Mouse (Mus musculus): ENCODE measurements around the gene Fgfr2. TPM values are rescaled to one million over a fixed set of nuclear protein-coding genes. Genes with fewer than 3 reads are reported as not detected.

Fgfr2 gene
- polyA plus RNA-seq, 1 experiment from 2014 or later = 110 TPM

DNA sequence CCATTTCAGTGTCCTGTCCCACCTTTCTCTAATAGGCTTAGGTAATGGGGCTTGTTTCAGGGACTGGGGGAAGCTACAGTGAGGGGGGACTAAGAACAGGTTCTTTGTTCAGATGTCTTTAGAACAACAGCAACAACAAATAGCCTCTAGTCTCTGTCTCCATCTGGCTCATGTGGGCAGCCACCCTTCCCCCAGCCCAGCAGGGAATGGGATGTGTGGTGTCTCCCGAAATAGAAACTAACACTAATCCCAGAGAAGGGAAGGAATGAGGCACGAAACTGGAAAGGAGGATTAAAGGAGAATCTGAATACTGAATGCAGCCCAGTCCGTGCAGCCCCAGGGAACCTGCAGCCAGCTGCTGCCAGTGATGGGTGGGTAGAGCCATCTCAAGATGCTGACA, 2235.2 kb downstream of the Fgfr2 start:
- no peak overlapping the region for H3K9ac ChIP-seq (replicated peaks; ENCODE audit: low read depth)
- TF ChIP-seq CTCF (IDR thresholded peaks at IDR 0.05) (no peak), EP300 (IDR thresholded peaks at IDR 0.05) (no peak)
- DNase-seq (ENCODE audit: low spot score) = no peak
- H3K36me3 ChIP-seq (ENCODE audit: insufficient read depth, low read length) = 0 out of 2 replicates have a peak, but pooled peaks cover 6% of the 10 kb centered on the region
- no peaks in the 10 kb centered on the region for H3K9me3 ChIP-seq (ENCODE audit: low read length)
- H3K27me3 ChIP-seq (replicated peaks; ENCODE audit: insufficient read depth, low read length) = no peaks in the 10 kb centered on the region
- WGBS = 56% methylated on average over 3 of the region's 3 CpGs
- H3K27ac ChIP-seq (ENCODE audit: low read length) = no peak overlapping the region
- H3K4me2 ChIP-seq (replicated peaks; ENCODE audit: low read depth, low read length) = no peak overlapping the region
- H3K4me3 ChIP-seq (ENCODE audit: low read depth, low read length) = no peak overlapping the region
- H3K4me1 ChIP-seq (ENCODE audit: insufficient read depth, low read depth, low read length) = no peaks in the 10 kb centered on the region
- ATAC-seq = no peak

DNA sequence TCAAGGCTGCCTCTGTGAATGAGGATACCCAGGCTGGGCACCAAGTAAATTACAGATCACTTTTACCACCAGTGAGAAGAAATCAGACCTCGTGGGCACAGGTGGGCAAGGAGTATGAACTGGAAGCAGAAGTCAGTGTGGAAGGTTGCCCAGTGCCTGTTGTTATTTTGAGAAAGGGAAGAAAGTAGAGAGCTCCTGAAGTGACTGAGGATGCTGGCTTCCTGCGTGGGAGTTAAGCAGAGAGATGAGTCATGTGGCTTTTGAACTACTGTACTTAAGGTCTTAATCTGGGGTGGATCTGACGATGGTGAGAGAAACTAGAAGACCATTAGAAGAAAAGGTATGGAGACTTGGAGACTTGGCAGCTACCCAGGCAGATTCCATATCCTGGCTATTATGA, 2236.9 kb downstream of the Fgfr2 start:
- Histone ChIP-seq H3K27ac (ENCODE audit: low read length) (no peak overlapping the region), H3K27me3 (replicated peaks; ENCODE audit: insufficient read depth, low read length) (no peaks in the 10 kb centered on the region), H3K9me3 (ENCODE audit: low read length) (no peaks in the 10 kb centered on the region), H3K4me2 (replicated peaks; ENCODE audit: low read depth, low read length) (no peak overlapping the region), H3K4me3 (ENCODE audit: low read depth, low read length) (no peak overlapping the region), H3K4me1 (ENCODE audit: insufficient read depth, low read depth, low read length) (no peaks in the 10 kb centered on the region), H3K9ac (replicated peaks; ENCODE audit: low read depth) (no peak overlapping the region), H3K36me3 (ENCODE audit: insufficient read depth, low read length) (0 out of 2 replicates have a peak, but pooled peaks cover 8% of the 10 kb centered on the region)
- TF ChIP-seq CTCF (IDR thresholded peaks at IDR 0.05) = no peak
- TF ChIP-seq EP300 (IDR thresholded peaks at IDR 0.05) = no peak
- ATAC-seq = no peak
- WGBS = 78% methylated on average over 3 of the region's 3 CpGs
- no peak for DNase-seq (ENCODE audit: low spot score)

DNA sequence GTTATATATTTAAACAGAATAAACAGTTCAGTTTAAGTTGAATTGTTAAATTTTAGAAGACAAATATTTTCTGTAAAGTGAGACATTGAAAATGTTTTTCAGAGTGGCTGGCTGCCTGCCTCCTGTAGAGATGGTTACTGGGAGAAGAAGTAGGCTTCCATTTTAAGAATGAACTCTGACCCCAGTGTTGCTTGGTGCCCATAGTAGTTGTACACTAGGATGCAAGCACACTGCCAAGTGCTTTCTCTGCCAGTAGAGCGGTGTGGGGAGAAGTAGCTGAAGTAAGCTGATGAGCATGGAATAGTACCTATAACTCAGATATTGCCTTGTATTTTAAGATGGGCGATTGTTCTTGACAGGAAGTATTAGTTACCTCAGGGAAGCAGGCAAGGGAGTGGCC, 2239.0 kb downstream of the Fgfr2 start:
- Histone ChIP-seq H3K27ac (ENCODE audit: low read length) (no peak overlapping the region), H3K4me2 (replicated peaks; ENCODE audit: low read depth, low read length) (no peak overlapping the region), H3K27me3 (replicated peaks; ENCODE audit: insufficient read depth, low read length) (no peaks in the 10 kb centered on the region), H3K4me1 (ENCODE audit: insufficient read depth, low read depth, low read length) (no peaks in the 10 kb centered on the region), H3K4me3 (ENCODE audit: low read depth, low read length) (no peak overlapping the region), H3K36me3 (ENCODE audit: insufficient read depth, low read length) (peaks cover 8% of the 10 kb centered on the region; the same call in 1 of the 2 replicates), H3K9me3 (ENCODE audit: low read length) (no peaks in the 10 kb centered on the region), H3K9ac (replicated peaks; ENCODE audit: low read depth) (no peak overlapping the region)
- ATAC-seq (no peak), DNase-seq (ENCODE audit: low spot score) (no peak)
- whole genome bisulfite sequencing = 79% methylated on average over 2 of the region's 2 CpGs
- TF ChIP-seq EP300 (IDR thresholded peaks at IDR 0.05) (no peak), CTCF (IDR thresholded peaks at IDR 0.05) (no peak)

DNA sequence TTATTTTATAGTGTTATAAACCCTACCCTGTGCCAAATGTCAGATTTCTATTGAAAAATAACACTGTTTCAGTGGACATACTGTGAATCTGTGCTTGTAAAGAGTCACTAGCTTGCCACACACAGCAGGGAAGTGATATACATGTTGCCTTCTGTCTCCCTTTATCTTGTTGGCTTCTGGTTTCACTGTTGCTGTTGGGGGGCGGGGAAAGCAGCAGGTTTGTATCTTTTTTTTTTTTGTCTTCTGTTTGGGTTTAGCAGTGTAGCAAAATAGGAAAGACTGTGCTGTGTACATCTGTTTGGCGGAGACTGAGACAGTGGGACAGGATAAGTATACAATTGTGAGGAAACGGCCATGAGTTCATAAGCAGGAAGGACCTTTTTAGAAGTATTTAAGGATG, 2255.9 kb downstream of the Fgfr2 start:
- H3K9ac ChIP-seq (replicated peaks; ENCODE audit: low read depth) = no peak overlapping the region
- TF ChIP-seq CTCF (IDR thresholded peaks at IDR 0.05) (no peak), EP300 (IDR thresholded peaks at IDR 0.05) (0 out of 2 replicates have a peak, but pooled peaks have one; percentile 8)
- H3K27ac ChIP-seq (ENCODE audit: low read length) = peak overlapping the region; percentile 11; the same call in 1 of the 2 replicates
- DNase-seq (ENCODE audit: low spot score) (peak; percentile 24), ATAC-seq (no peak)
- H3K27me3 ChIP-seq (replicated peaks; ENCODE audit: insufficient read depth, low read length) = no peaks in the 10 kb centered on the region
- H3K9me3 ChIP-seq (ENCODE audit: low read length) = no peaks in the 10 kb centered on the region
- H3K36me3 ChIP-seq (ENCODE audit: insufficient read depth, low read length) = no peaks in the 10 kb centered on the region
- 49% methylated on average over 3 of the region's 3 CpGs for WGBS
- no peaks in the 10 kb centered on the region for H3K4me1 ChIP-seq (ENCODE audit: insufficient read depth, low read depth, low read length)
- peak overlapping the region; percentile 88; the same call in 1 of the 2 replicates for H3K4me3 ChIP-seq (ENCODE audit: low read depth, low read length)
- peak overlapping the region; percentile 70 for H3K4me2 ChIP-seq (replicated peaks; ENCODE audit: low read depth, low read length)

DNA sequence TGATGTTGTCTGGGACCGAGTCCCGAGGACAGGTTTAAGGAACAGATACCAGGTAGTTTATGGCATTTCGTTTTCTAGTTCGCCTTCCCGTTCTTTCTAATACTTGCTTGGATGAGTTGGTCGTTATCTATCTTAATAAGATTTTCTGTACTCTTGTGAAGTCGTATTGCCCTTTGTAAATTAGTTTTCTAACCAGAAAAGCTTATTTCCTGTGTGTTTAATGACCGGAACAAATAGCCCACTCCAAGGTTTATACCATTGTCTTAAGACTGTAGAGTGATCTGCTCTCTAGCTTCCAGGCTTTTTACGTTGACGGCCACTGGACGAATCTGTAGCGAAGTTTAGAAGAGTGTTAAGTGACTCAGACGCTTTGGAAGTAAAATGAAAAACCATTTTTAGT, 2256.5 kb downstream of the Fgfr2 start:
- Histone ChIP-seq H3K27me3 (replicated peaks; ENCODE audit: insufficient read depth, low read length) (no peaks in the 10 kb centered on the region), H3K27ac (ENCODE audit: low read length) (peak overlapping the region; percentile 88), H3K9ac (replicated peaks; ENCODE audit: low read depth) (peak overlapping the region; percentile 82), H3K4me2 (replicated peaks; ENCODE audit: low read depth, low read length) (peak overlapping the region; percentile 70), H3K9me3 (ENCODE audit: low read length) (no peaks in the 10 kb centered on the region), H3K4me3 (ENCODE audit: low read depth, low read length) (peak overlapping the region; percentile 88), H3K36me3 (ENCODE audit: insufficient read depth, low read length) (no peaks in the 10 kb centered on the region), H3K4me1 (ENCODE audit: insufficient read depth, low read depth, low read length) (no peaks in the 10 kb centered on the region)
- ATAC-seq (no peak), DNase-seq (ENCODE audit: low spot score) (peak; percentile 34)
- no peak for TF ChIP-seq EP300 (IDR thresholded peaks at IDR 0.05)
- TF ChIP-seq CTCF (IDR thresholded peaks at IDR 0.05) = no peak
- 3% methylated on average over 13 of the region's 13 CpGs for WGBS

DNA sequence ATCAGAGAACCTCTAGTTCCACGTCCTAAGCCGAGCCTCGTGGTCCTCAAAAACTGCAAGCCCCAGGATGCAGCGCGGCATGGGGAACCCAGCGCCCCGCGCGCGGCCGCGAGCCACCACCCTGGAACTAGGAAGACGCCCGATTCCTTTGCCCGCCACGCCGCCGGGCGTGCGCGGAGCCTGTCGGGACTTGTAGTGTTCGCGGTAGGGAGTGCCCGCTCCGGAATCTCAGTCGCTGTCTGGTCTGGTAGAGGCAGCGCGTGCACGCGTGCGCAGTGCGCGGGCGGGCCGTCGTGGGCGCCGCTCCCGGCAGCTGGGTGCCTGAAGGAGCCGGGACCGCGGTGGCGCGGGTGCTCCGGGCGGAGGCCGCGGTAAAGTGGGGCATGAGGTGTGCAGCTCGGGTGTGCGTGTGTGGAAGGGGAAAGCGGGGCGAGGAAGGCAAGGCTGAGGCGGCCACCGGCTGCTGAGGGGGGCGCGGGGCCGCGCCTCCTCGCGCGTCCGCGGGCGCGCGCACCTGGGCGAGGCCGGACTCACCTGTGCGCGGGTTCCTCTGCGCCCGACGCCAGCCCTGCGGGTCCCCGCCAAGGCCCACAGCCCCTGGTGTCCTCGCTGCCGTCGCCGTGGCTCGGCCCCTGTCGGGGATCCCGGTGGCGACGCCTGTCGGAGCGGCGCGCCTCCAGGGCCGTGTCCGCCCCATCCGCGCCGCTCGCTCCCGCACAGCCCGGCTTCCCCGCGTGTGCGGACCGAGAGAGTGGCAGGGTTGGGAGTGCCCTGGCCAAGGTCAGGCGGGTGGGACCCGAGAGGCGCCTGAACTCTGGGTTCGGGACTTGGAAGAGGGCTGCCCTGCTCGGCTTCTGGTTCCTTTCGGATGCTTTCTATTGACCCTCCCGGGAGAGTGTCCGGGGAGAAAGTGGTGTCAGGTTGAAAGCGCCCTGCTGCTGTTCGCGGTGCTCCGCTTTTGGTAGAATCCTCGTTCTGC, 2257.2 kb downstream of the Fgfr2 start, which contains the start of gene Plekha1:
Gene Plekha1, plus strand, starts transcription at position 144 of the 979 bp plus-strand sequence.
- TF ChIP-seq EP300 (IDR thresholded peaks at IDR 0.05) = no peak
- H3K4me1 ChIP-seq (ENCODE audit: insufficient read depth, low read depth, low read length) = no peaks in the 10 kb centered on the region
- H3K36me3 ChIP-seq (ENCODE audit: insufficient read depth, low read length) = no peaks in the 10 kb centered on the region
- DNase-seq (ENCODE audit: low spot score) (peak; percentile 98), ATAC-seq (peak; percentile 99)
- H3K4me2 ChIP-seq (replicated peaks; ENCODE audit: low read depth, low read length) = peak within 1 kb of the TSS; percentile 70
- H3K4me3 ChIP-seq (ENCODE audit: low read depth, low read length) = peak within 1 kb of the TSS; percentile 88
- H3K9me3 ChIP-seq (ENCODE audit: low read length) = no peaks in the 10 kb centered on the region
- WGBS = under 1% methylated on average over 84 of the region's 114 CpGs
- H3K27ac ChIP-seq (ENCODE audit: low read length) = peak within 1 kb of the TSS; percentile 88
- no peaks in the 10 kb centered on the region for H3K27me3 ChIP-seq (replicated peaks; ENCODE audit: insufficient read depth, low read length)
- H3K9ac ChIP-seq (replicated peaks; ENCODE audit: low read depth) = peak within 1 kb of the TSS; percentile 82
